Mouse (Mus musculus): ENCODE results near the gene Gp2.

Gene Gp2

DNA sequence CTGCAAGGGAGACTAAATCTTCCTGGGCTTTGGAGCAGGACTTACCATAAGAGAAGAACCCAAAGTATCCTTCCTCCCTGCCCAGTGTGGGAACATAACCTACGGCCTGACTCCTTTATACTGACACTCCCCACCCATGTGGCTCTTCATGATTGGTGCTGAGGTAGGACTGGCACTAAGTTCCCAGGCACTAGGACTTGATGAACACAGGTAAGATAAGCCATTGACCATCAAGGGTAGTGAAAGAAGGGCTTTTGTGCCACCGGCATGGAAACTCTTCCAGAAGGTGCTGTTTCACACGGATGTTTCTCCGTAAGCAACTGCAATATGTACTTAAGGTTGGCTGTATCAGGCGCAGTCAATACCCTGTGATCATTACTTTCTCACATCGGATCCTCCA lies at the start of gene Gp2:
TSS of gene Gp2 (minus strand) at position 101 of the 400 bp plus-strand sequence.
- DNase-seq = no peak

DNA sequence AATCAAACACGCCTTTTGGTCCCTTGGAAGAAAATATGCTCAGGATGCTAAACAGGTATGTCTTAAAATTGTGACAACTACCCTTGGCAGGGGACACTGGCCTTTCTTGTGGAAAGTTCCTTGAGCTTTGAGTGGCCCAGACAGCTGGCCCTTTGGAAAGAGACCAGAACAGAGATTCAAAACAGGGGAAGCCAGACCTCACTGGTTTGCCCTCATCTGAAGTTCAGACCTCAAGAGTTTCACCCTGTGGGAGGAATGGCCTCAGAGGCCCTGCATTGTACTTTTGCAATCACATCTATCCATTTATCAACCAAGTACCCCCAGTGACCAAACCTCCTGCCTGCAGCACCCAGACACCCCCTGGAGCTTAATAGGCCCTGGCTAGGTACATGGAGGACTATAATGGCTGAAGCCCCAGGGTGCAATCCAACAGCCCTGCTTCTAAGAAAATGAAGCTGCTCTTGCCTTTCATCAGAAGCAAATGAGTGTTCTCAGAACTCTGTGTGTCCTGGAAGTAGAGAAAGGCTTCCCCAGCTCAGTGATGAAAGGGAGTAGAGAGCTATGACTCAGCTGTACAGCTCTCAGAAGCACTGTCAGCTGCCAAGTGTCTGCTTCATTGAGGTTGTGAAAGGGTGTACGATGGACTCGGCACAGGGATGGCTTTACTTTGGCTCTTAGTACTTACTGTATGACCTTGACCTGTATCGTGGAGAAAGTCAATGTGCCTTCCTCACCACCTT lies 31.1 kb upstream of the Gp2 start:
- DNase-seq = no peak

DNA sequence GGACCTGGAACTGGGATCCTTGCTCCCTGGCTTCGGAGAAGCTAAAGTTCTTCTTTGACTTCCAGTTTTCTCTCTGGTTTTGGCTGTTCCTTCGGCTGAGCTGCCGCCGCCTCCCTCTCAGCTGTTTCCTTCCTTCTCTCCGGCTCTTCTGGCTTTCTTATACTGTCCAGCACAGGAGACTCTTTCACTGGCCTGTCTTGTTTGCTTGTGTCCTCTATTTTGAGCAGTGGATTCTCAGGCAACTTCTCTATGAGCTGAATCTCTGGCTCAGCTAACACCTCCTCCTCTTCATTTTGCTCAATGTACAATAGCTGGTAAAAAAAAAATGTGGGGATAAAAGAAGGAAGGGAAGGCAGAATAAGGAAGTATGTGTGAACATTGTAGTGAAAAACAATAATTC lies 27.6 kb upstream of the Gp2 start:
- DNase-seq = no peak

DNA sequence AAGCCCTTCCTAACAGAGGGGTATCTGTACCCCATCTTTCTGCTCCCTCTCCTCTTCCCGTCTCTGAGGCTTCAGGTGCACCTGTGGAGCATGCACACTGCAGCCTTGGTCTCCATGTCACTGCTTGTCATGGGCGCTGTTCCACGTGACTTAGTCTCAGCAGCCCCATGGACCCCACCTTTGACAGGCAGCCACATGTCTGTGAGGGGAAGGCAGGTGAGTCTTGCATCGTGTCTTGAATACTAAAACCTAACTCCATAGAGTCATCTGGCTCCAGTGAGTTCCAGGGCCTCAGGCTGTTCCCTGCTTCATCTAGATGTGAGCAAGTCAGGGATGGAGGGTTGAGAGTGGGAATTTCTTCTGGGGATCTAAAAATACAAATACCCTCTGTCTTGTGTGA lies 25.1 kb upstream of the Gp2 start:
- DNase-seq = no peak

DNA sequence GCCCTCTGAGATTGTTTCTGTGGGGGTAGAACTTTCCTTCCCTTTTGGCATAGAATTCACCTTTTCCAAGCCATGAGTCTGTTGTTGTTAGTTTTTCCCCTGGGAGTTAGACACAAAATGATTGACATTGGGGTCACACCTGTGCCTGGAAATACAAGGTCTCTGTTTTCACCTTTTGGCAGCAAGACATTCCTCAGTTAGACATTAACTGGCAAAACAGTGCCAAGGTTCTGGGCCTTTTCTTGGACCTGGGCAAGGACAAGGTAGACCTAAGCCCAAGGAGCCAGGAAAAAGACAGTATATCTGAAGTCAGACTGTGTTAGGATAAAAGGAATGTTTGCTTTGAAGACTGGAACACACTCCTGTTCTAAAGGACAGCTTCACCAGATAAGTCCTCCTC lies 20.2 kb upstream of the Gp2 start, which contains the start of gene Umod:
TSS of gene Umod (minus strand) at position 27 of the 400 bp plus-strand sequence.
- DNase-seq = no peak

DNA sequence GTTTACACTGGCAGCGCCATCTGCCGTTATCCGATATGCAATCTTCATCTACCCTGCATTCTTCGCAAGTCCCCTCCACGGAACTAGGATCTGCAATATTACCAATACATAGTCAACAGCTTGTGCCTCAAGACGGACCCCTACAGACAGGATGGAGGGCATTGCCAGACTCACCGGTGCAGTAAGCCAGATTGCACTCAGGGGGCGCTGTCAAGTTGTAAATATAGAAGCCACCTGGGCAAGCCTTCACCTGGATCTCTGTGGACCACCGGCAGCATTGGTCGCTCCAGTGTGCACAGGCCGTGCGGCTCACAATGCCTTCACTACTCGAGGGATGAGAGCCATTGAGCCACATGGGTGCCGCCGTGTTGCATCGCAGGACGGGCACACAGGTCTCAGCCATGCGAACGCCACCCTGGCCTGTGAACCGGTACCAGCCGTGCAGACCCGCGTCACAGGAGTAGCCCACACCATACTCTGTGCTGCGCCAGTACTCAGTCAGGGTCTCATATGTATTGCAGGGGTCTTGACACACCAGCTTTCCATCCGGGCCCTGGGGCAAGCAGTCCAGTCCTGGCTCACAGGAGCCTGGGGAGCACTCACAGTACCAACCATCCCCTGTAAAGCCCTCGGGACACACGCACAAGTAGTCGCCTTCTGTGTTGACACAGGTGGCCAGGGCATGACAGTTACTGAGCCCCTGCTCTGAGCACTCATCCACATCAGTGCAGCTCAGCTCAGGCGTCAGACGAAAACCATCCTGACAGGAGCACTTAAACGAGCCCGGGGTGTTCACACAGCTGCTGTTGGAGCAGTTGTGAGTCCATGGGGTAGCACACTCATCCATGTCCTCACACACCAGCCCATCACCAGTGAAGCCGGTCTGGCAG lies 17.7 kb upstream of the Gp2 start:
- no peak for DNase-seq

DNA sequence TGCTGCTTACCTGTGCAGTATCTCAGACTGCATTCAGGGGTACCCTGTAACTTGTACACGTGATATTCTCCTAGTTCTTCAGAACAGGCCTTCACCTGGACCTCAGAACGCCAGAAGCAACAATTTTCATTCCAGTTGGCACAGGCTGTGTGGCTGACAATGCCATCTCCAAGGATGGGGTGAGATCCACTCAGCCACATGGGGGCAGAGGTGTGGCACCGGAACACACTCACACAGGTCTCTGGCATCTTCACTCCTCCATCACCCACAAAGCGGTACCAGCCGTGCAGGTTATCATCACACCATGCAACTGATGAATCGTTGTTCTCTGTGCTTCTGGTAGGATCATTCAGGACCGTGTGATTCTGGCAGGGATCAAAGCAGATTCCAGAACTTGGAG lies 4.9 kb downstream of the Gp2 start:
- DNase-seq = no peak

DNA sequence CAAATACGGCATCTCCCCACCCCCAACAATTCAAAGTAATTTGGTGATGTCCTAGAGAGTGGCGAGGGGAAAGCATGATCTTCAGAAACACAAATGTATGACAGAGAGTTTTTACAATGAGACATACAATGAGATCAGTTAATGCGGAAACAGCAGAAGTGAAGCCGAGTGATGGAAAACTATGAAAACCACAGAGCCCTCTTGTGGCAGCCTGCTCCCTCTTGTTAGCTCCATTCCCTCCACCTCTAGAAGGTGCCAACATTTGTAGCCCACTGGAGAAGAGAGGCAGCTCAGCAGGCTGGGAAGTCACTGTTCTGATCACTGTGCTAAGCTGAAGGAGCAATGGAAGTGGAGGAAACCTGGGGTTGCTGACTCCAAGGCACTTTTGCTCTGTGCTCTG lies 15.2 kb downstream of the Gp2 start:
- DNase-seq = no peak

DNA sequence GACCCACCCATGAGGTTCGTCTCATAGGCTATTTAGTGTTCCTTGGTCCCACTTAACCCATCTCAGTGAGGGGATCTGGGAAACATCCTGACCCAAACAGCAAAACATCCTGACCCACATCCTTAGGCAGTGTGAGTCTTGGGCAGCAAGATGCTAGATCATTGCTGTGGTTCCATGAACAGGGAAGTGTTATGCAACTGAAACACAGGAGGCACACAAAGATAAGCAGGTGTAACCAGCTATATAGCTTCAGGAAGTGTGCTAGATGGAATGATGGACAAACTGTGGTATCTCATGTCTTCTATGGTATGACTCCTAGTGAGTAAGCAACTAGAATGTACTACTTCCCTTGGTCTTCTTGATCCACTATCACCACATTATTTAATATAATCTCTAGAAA lies 17.1 kb downstream of the Gp2 start:
- DNase-seq = no peak

DNA sequence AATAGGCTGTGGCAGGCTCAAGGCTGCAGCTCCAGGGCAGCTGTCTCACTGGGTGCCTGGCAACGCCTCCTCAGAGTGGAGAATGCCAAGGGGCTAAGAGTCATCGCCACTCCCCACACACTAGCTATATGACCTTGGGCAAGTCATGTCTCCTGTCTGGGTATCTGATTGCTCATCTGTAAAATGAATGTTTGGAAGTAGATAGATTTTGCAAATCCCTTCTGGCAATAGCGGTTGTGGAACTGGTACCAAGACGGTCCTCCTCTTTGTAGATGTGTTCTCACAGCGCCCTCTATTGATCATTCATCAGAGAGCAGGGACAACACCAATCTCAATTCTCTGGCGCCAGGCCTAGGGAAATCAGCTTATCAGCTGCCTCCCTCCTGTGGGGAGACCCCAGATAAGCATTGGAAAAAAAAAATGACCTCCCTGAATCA lies 31.9 kb downstream of the Gp2 start:
- peak; percentile 66 for DNase-seq

DNA sequence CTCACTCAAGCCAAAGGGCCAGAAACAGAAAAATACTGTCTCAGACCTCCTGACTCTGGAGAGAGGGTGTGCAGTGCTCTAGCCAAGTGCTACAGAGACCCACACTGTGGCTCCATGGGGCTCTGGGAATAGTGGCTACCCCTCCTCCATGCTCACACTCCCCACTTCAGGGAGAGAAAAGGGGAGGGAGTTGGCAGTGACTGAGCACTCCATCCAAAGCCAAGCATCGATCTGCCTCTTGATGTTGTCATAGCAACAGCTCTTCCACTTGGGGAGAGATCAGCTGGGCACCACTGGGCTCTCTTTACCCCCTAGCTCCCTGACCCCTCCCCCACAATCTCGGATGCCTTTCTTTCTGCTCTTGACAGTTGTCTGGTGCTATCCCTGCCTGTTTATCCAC lies 38.4 kb downstream of the Gp2 start:
- peak; percentile 24 for DNase-seq

DNA sequence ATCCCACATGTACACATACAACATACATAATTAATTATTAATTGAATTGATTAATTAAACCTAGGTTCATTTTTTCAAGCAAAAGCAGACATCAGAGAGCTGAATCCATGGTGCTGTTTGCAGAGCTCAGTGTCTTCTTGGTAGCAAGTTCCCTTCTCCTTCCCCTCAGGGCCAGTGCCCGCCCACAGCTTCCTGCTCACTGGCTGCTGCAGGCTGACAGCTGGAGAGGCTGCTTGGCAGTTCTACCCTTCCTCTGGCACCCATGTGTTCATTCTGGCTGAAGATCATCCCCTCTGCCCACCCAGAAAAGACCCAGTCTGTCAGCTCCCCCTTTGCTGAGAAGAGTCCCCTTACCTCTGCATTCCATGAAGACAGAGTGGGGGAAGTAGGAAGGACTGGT lies 40.6 kb downstream of the Gp2 start:
- DNase-seq = no peak

DNA sequence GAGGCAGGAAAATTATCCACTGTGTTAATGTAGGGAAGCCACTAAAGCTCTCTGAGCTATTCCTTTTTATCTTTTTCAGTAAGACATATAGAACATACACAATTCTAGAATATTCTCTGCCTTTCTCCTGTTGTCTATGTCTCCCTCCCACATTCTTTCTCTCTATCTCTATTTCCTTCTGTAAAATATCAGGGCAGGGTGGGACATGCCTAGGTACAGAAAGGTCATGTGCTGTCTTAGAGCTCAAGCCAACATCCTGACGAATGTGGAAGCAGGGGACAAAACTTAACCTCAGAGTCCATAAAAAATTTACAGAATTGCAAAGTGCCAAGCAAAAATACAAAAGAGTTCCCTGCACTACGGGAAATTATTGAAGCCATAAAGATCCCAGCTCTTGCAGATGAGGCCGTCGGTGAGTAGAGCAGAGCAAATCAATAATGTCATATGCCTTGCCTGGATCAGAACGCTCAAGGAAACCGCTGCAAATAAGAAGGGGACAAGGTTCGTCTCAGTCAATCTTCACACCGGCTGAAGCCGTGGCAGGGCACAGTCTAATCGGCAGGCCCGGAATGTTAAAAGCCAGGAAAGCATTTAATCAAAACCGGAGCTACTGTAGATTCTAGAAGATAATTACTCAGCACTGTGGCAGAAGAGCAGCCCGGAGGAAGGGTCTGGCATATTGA lies 64.9 kb downstream of the Gp2 start:
- DNase-seq = no peak

All from layer of hippocampus, adult 9-11 months (tissue).